ENCODE assay signal across 21 mouse cellular contexts in the genomic region with DNA sequence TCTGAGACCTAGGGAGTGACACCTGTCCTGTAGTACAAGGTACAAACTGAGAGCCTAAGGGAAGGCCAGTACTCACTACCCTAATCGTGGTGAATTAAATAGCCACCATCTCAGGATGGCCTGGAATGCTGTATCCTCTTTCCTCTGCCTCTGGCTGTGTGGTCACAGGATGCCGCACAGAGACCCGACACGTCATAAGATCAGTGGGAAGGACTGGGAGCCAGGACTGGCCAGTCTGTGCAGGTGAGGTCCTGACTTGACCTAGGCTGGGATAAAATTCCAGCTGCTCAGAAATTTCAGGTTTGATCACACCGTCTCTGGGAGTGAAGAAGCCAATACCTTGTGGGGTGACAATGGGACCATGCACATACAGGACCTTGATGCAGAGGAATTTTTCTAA. TPM values are rescaled to one million over a fixed set of nuclear protein-coding genes. Genes with fewer than 3 reads are reported as not detected.
"Had no signal": no experiment of that assay in that cellular context is flagged by ENCODE, and none has a peak within 500 bp of the region (broad histone marks: within the 10 kb centered on the region; RNA-seq: fewer than 3 reads in every experiment).

No protein-coding gene starts in this region.

- H3K27ac ChIP-seq: lung, embryonic 15.5 days; macrophage; midbrain, embryonic 13.5 days; midbrain, embryonic 15.5 days; neural tube, embryonic 12.5 days; stomach, embryonic 15.5 days; stomach, postnatal 0 days had no signal

- H3K4me3 ChIP-seq: lung, embryonic 15.5 days; megakaryocyte, embryonic 14.5 days; midbrain, embryonic 13.5 days; midbrain, embryonic 15.5 days; neural tube, embryonic 12.5 days; stomach, embryonic 15.5 days had no signal

- H3K9me3 ChIP-seq: lung, embryonic 15.5 days; megakaryocyte, embryonic 14.5 days; midbrain, embryonic 13.5 days; midbrain, embryonic 15.5 days; neural tube, embryonic 12.5 days; stomach, embryonic 15.5 days had no signal

- ATAC-seq: midbrain, embryonic 13.5 days; midbrain, embryonic 15.5 days had no signal

- H3K27me3 ChIP-seq: lung, embryonic 15.5 days; midbrain, embryonic 13.5 days; midbrain, embryonic 15.5 days; neural tube, embryonic 12.5 days; stomach, embryonic 15.5 days had no signal

- H3K9ac ChIP-seq: lung, embryonic 15.5 days; midbrain, embryonic 13.5 days; midbrain, embryonic 15.5 days; neural tube, embryonic 12.5 days; stomach, embryonic 15.5 days had no signal

- H3K4me2 ChIP-seq: lung, embryonic 15.5 days; midbrain, embryonic 11.5 days; midbrain, embryonic 13.5 days; midbrain, embryonic 15.5 days; neural tube, embryonic 12.5 days; stomach, embryonic 15.5 days had no signal

- DNase-seq: lung, postnatal 36 days; retina, postnatal 1 day; right cerebral cortex, adult 18-20 months; right cerebral cortex, postnatal 25 days; right cerebral cortex, postnatal 4 days; thymus, adult 2 months; thymus, postnatal 25 days; thymus, postnatal 4 days had no signal

- H3K4me1 ChIP-seq: stomach, embryonic 15.5 days had no signal

- H3K36me3 ChIP-seq: lung, embryonic 15.5 days; midbrain, embryonic 13.5 days; midbrain, embryonic 15.5 days; neural tube, embryonic 12.5 days; stomach, embryonic 15.5 days had no signal

RNA-seq across cellular contexts. Expression of a gene that starts 10.9 kb away (rescaled TPM):
- total RNA-seq: monocyte, adult 5-6 weeks; neutrophil, adult 5-6 weeks had no signal

RNA-seq across cellular contexts. Expression of a gene that starts 22.9 kb away (rescaled TPM):
- total RNA-seq: megakaryocyte progenitor cell, adult 5-6 weeks; monocyte, adult 5-6 weeks had no signal
- polyA plus RNA-seq: macrophage; spleen, adult 2 months had no signal

RNA-seq across cellular contexts. Expression of a gene that starts 34.7 kb away (rescaled TPM):
- total RNA-seq: monocyte, adult 5-6 weeks; neutrophil, adult 5-6 weeks had no signal
